Mouse (Mus musculus) CH12.LX (cell line): ENCODE data around the gene 4932438H23Rik. TPM values are rescaled to one million over a fixed set of nuclear protein-coding genes. Genes with fewer than 3 reads are reported as not detected.

Experiments
- DNase-seq: peaks from one replicate; pipeline ENCODE4 v3.0.0-alpha.2; 2013; ENCODE audit errors: extremely low read depth
- H3K27ac ChIP-seq: 2 replicates; pipeline ENCODE4 v1.5.1; 2012; ENCODE audit warnings: low read depth, mild to moderate bottlenecking, control low read depth, moderate library complexity; ENCODE audit not compliant: insufficient read depth
- H3K27me3 ChIP-seq: replicated peaks from 2 replicates; pipeline ENCODE3; 2012; ENCODE audit warnings: inconsistent platforms
- H3K36me3 ChIP-seq, 2 experiments: replicated peaks in 1 of 2; 2 replicates each; pipeline versions ENCODE3 to v1.6.1; 2012; ENCODE audit warnings: inconsistent platforms in 1 of 2, low read length in 1 of 2, mild to moderate bottlenecking in 1 of 2, mixed read lengths in 1 of 2, moderate library complexity in 1 of 2; ENCODE audit not compliant: control insufficient read depth in 1 of 2, insufficient read depth in 1 of 2
- H3K4me1 ChIP-seq, 2 experiments: 2 replicates each; pipeline ENCODE4 v1.6.1; 2012; ENCODE audit warnings: inconsistent platforms in 1 of 2, moderate library complexity in 1 of 2; ENCODE audit not compliant: insufficient read depth in 2 of 2, control insufficient read depth in 1 of 2
- H3K4me2 ChIP-seq: 2 replicates; pipeline ENCODE4 v1.6.1; 2012; ENCODE audit warnings: low read depth, mild to moderate bottlenecking, control low read depth; ENCODE audit not compliant: poor library complexity, insufficient read depth, severe bottlenecking
- H3K4me3 ChIP-seq, 3 experiments: fragments of 150-350 bp in 1 of 3; sonication (generic) in 1 of 3; replicated peaks in 1 of 3; 2 replicates each; pipeline versions ENCODE3 to v1.5.1; 2011 to 2012; ENCODE audit warnings: low read depth in 2 of 3, low read length in 2 of 3, mild to moderate bottlenecking in 2 of 3, moderate library complexity in 2 of 3, control low read depth in 1 of 3, improper control_type of control experiment in 1 of 3, inconsistent platforms in 1 of 3, mixed read lengths in 1 of 3; ENCODE audit not compliant: poor library complexity in 1 of 3
- H3K79me2 ChIP-seq: replicated peaks from 2 replicates; pipeline ENCODE4 v1.6.1; 2012; ENCODE audit warnings: mild to moderate bottlenecking, moderate library complexity; ENCODE audit not compliant: control insufficient read depth, poor library complexity, insufficient read depth, severe bottlenecking; ENCODE audit errors: extremely low read depth
- H3K9ac ChIP-seq: 2 replicates; pipeline ENCODE4 v1.6.1; 2012; ENCODE audit warnings: low read depth, mild to moderate bottlenecking, control low read depth, moderate library complexity; ENCODE audit not compliant: insufficient read depth
- H3K9me3 ChIP-seq: replicated peaks from 2 replicates; pipeline ENCODE3; 2012; ENCODE audit warnings: low read length, inconsistent platforms, mixed read lengths
- CTCF ChIP-seq, 2 experiments: IDR thresholded peaks in 1 of 2; conservative IDR thresholded peaks in 1 of 2; 2 replicates each; pipeline ENCODE4 v1.5.1; 2011 to 2012; ENCODE audit warnings: low read depth in 2 of 2, low read length in 2 of 2, improper control_type of control experiment in 1 of 2, inconsistent platforms in 1 of 2, mild to moderate bottlenecking in 1 of 2, moderate library complexity in 1 of 2
- ETS1 ChIP-seq: conservative IDR thresholded peaks from 2 replicates; pipeline ENCODE4 v1.6.1; 2012; ENCODE audit warnings: low read depth, mild to moderate bottlenecking, inconsistent platforms, low read length, improper control_type of control experiment, moderate library complexity
- GABPA ChIP-seq: IDR thresholded peaks from 2 replicates; pipeline ENCODE4 v1.6.1; 2012; ENCODE audit warnings: low read depth, low read length, improper control_type of control experiment, inconsistent platforms; ENCODE audit not compliant: insufficient replicate concordance
- JUND ChIP-seq: conservative IDR thresholded peaks from 2 replicates; pipeline ENCODE4 v1.6.1; 2011; ENCODE audit warnings: low read depth, low read length, improper control_type of control experiment
- KAT2A ChIP-seq: IDR thresholded peaks from 2 replicates; pipeline ENCODE4 v1.6.1; 2012; ENCODE audit warnings: low read length, improper control_type of control experiment, inconsistent platforms; ENCODE audit not compliant: insufficient replicate concordance
- MAFK ChIP-seq: IDR thresholded peaks from 2 replicates; pipeline ENCODE4 v1.6.1; 2011; ENCODE audit warnings: low read length, improper control_type of control experiment; ENCODE audit not compliant: insufficient replicate concordance
- MAZ ChIP-seq: IDR thresholded peaks from 2 replicates; pipeline ENCODE4 v1.6.1; 2012; ENCODE audit warnings: low read depth, mild to moderate bottlenecking, inconsistent platforms, low read length, improper control_type of control experiment, moderate library complexity
- MEF2A ChIP-seq: IDR thresholded peaks from 2 replicates; pipeline ENCODE4 v1.6.1; 2014; ENCODE audit warnings: low read depth, mild to moderate bottlenecking, inconsistent platforms, low read length, improper control_type of control experiment, borderline replicate concordance
- NELFE ChIP-seq: IDR thresholded peaks from 2 replicates; pipeline ENCODE4 v1.6.1; 2011; ENCODE audit warnings: low read depth, low read length, improper control_type of control experiment
- PAX5 ChIP-seq: IDR thresholded peaks from 2 replicates; pipeline ENCODE4 v1.6.1; 2012; ENCODE audit warnings: low read length, inconsistent platforms, mixed read lengths
- SIN3A ChIP-seq: IDR thresholded peaks from 2 replicates; pipeline ENCODE4 v1.6.1; 2012; ENCODE audit warnings: low read length, improper control_type of control experiment, inconsistent platforms
- SMC3 ChIP-seq: IDR thresholded peaks from 2 replicates; pipeline ENCODE4 v1.6.1; 2011; ENCODE audit warnings: low read depth, low read length, improper control_type of control experiment
- USF2 ChIP-seq: conservative IDR thresholded peaks from 2 replicates; pipeline ENCODE4 v1.6.1; 2011; ENCODE audit warnings: low read depth, low read length, improper control_type of control experiment
- ZC3H11A ChIP-seq: IDR thresholded peaks from 2 replicates; pipeline ENCODE4 v1.6.1; 2012; ENCODE audit warnings: low read depth, mild to moderate bottlenecking, inconsistent platforms, low read length, improper control_type of control experiment
- ZMIZ1 ChIP-seq: IDR thresholded peaks from 2 replicates; pipeline ENCODE4 v1.6.1; 2012; ENCODE audit warnings: low read depth, mild to moderate bottlenecking, inconsistent platforms, low read length, improper control_type of control experiment
- ZNF384 ChIP-seq: IDR thresholded peaks from 2 replicates; pipeline ENCODE4 v1.6.1; 2012; ENCODE audit warnings: low read depth, low read length, improper control_type of control experiment, inconsistent platforms
- dilution Hi-C: fragments of 300-500 bp; cut with MboI; formaldehyde crosslinking; loops from 2 replicates; pipeline ENCODE4 v1.14.3; 2020; ENCODE audit warnings: low sequenced_read_pairs; ENCODE audit not compliant: extremely low pct_unique_long_range_greater_than_20kb, extremely low pct_ligation_motif_present
- in situ Hi-C: fragments of 300-500 bp; cut with MboI; formaldehyde crosslinking; loops from 3 replicates; pipeline ENCODE4 v1.14.3; 2019; ENCODE audit warnings: low sequenced_read_pairs, low pct_ligation_motif_present, low pct_unique_long_range_greater_than_20kb, mixed read lengths
- polyA plus RNA-seq: library from polyadenylated mRNA; unstranded; fragments of >175 nt; gene quantifications from 2 replicates; pipeline ENCODE4 v1.2.1, GENCODE M21; 2012; ENCODE audit warnings: low read depth; ENCODE audit not compliant: insufficient read length
- total RNA-seq, 2 experiments: library from RNA; depleted of rRNA; stranded (reverse); fragments of 300-350 nt in 1 of 2; fragments of >200 nt in 1 of 2; gene quantifications; 2 replicates each; pipeline ENCODE4 v1.2.3; 2012 to 2014

The 4932438H23Rik gene
- total and polyA plus RNA-seq, 3 experiments: not detected

- in situ Hi-C loops (no loop called here), dilution Hi-C loops (no loop called here)
- Histone ChIP-seq H3K79me2 (no peaks in the 10 kb centered on the region), H3K4me2 (no peak overlapping the region), H3K9me3 (no peaks in the 10 kb centered on the region), H3K27me3 (peaks cover 62% of the 10 kb centered on the region), H3K36me3 (no peaks in the 10 kb centered on the region), H3K4me3 (no peak overlapping the region), H3K9ac (no peak overlapping the region), H3K27ac (no peak overlapping the region), H3K4me1 (peaks cover 2 to 11% of the 10 kb centered on the region in 2 experiments; a peak in 3 of 4 replicates)
- no peak for TF ChIP-seq MAZ
- no peak for TF ChIP-seq ZC3H11A
- TF ChIP-seq NELFE: no peak
- no peak for DNase-seq
Measured at GRCm38 (mm10) chr16:91057261-91057660, 37.7 kb downstream of the 4932438H23Rik start.

GRCm38 (mm10) chr16:91056043-91056821, 38.7 kb downstream of the 4932438H23Rik start:
- in situ Hi-C loops (no loop called here), dilution Hi-C loops (no loop called here)
- peaks cover 0 to 6% of the 10 kb centered on the region in 2 experiments; a peak in 2 of 4 replicates for H3K4me1 ChIP-seq
- H3K36me3 ChIP-seq: no peaks in the 10 kb centered on the region
- H3K4me2 ChIP-seq: no peak overlapping the region
- H3K9me3 ChIP-seq: no peaks in the 10 kb centered on the region
- DNase-seq: no peak
- H3K27me3 ChIP-seq: peaks cover 65% of the 10 kb centered on the region
- H3K79me2 ChIP-seq: no peaks in the 10 kb centered on the region
- no peak for TF ChIP-seq ZNF384
- no peak for TF ChIP-seq KAT2A
- no peak for TF ChIP-seq MAFK
- no peak for TF ChIP-seq GABPA
- TF ChIP-seq SIN3A: no peak
- TF ChIP-seq NELFE: no peak
- TF ChIP-seq PAX5: no peak
- TF ChIP-seq ETS1: no peak
- H3K4me3 ChIP-seq: no peak overlapping the region
- no peak overlapping the region for H3K27ac ChIP-seq
- H3K9ac ChIP-seq: no peak overlapping the region

- in situ Hi-C loops: no loop called here
Measured at GRCm38 (mm10) chr16:91055150-91055549, 39.8 kb downstream of the 4932438H23Rik start.

More at GRCm38 (mm10) chr16:91055150-91055549, 39.8 kb downstream of the 4932438H23Rik start:
- Histone ChIP-seq H3K36me3 (no peaks in the 10 kb centered on the region), H3K79me2 (no peaks in the 10 kb centered on the region), H3K9me3 (no peaks in the 10 kb centered on the region), H3K4me1 (peaks cover 0 to 6% of the 10 kb centered on the region in 2 experiments; a peak in 2 of 4 replicates), H3K9ac (no peak overlapping the region), H3K4me2 (no peak overlapping the region), H3K27ac (no peak overlapping the region), H3K4me3 (no peak overlapping the region), H3K27me3 (peaks cover 70% of the 10 kb centered on the region)
- dilution Hi-C loops: no loop called here
- DNase-seq: no peak
- TF ChIP-seq CTCF (conservative IDR thresholded peaks at IDR 0.05 in 1 of 2, IDR thresholded peaks at IDR 0.05 in 1 of 2; ENCODE audit: low read depth in 2 of 2, low read length in 2 of 2) (no peak), SMC3 (no peak), MEF2A (no peak), JUND (no peak), USF2 (no peak), GABPA (no peak), ZMIZ1 (no peak), PAX5 (no peak)
- TF ChIP-seq, all 38 proteins: peak for 0
